Mouse (Mus musculus): ENCODE data around the gene Fmn2. TPM values are rescaled to one million over a fixed set of nuclear protein-coding genes. Genes with fewer than 3 reads are reported as not detected.

The Fmn2 gene
- total and polyA plus RNA-seq, 2 experiments = 0.02 to 0.18 TPM

GRCm38 (mm10) chr1:174670846-174671245 is 169.2 kb downstream of the Fmn2 start:
- DNase-seq (ENCODE audit: extremely low read depth, low read depth, low spot score) = no peak
- H3K27me3 ChIP-seq (ENCODE audit: control insufficient read depth, insufficient read depth, low read length) = no peaks in the 10 kb centered on the region
- no peak overlapping the region for H3K4me3 ChIP-seq (ENCODE audit: insufficient read depth, low read depth, low read length)
- TF ChIP-seq POLR2A (IDR thresholded peaks at IDR 0.05; ENCODE audit: extremely low read depth, insufficient read depth, low read length) = no peak
- no peak for TF ChIP-seq CTCF (IDR thresholded peaks at IDR 0.05; ENCODE audit: low read depth, low read length)
- H3K27ac ChIP-seq (replicated peaks; ENCODE audit: insufficient read depth, low read depth, low read length) = no peak overlapping the region
- WGBS = 93% methylated on average over 8 of the region's 8 CpGs
- H3K79me2 ChIP-seq (ENCODE audit: control insufficient read depth, insufficient read depth, low read length) = no peaks in the 10 kb centered on the region
- H3K4me1 ChIP-seq (ENCODE audit: control insufficient read depth, insufficient read depth, low read length) = no peaks in the 10 kb centered on the region
- no peaks in the 10 kb centered on the region for H3K36me3 ChIP-seq (ENCODE audit: control insufficient read depth, insufficient read depth, low read length)
- H3K9ac ChIP-seq (ENCODE audit: low read depth, low read length) = no peak overlapping the region

- H3K4me1 ChIP-seq (ENCODE audit: control insufficient read depth, insufficient read depth, low read length) = no peaks in the 10 kb centered on the region
- no peak for DNase-seq (ENCODE audit: extremely low read depth, low read depth, low spot score)
- WGBS = 60% methylated on average over 8 of the region's 8 CpGs
These were observed 173.0 kb downstream of the Fmn2 start for GRCm38 (mm10) chr1:174674586-174674985.

GRCm38 (mm10) chr1:174675316-174675715 is 173.7 kb downstream of the Fmn2 start:
- no peaks in the 10 kb centered on the region for H3K4me1 ChIP-seq (ENCODE audit: control insufficient read depth, insufficient read depth, low read length)
- no peak for DNase-seq (ENCODE audit: extremely low read depth, low read depth, low spot score)
- TF ChIP-seq POLR2A (IDR thresholded peaks at IDR 0.05; ENCODE audit: extremely low read depth, insufficient read depth, low read length) (no peak), CTCF (IDR thresholded peaks at IDR 0.05; ENCODE audit: low read depth, low read length) (no peak)
- WGBS = 86% methylated on average over 6 of the region's 6 CpGs
- no peaks in the 10 kb centered on the region for H3K36me3 ChIP-seq (ENCODE audit: control insufficient read depth, insufficient read depth, low read length)
- H3K27ac ChIP-seq (replicated peaks; ENCODE audit: insufficient read depth, low read depth, low read length) = no peak overlapping the region
- no peaks in the 10 kb centered on the region for H3K79me2 ChIP-seq (ENCODE audit: control insufficient read depth, insufficient read depth, low read length)
- H3K4me3 ChIP-seq (ENCODE audit: insufficient read depth, low read depth, low read length) = no peak overlapping the region
- H3K27me3 ChIP-seq (ENCODE audit: control insufficient read depth, insufficient read depth, low read length) = no peaks in the 10 kb centered on the region
- H3K9ac ChIP-seq (ENCODE audit: low read depth, low read length) = no peak overlapping the region

More at GRCm38 (mm10) chr1:174674586-174674985, 173.0 kb downstream of the Fmn2 start:
- Histone ChIP-seq H3K4me3 (ENCODE audit: insufficient read depth, low read depth, low read length) (no peak overlapping the region), H3K79me2 (ENCODE audit: control insufficient read depth, insufficient read depth, low read length) (no peaks in the 10 kb centered on the region), H3K9ac (ENCODE audit: low read depth, low read length) (no peak overlapping the region), H3K36me3 (ENCODE audit: control insufficient read depth, insufficient read depth, low read length) (no peaks in the 10 kb centered on the region), H3K27me3 (ENCODE audit: control insufficient read depth, insufficient read depth, low read length) (no peaks in the 10 kb centered on the region), H3K27ac (replicated peaks; ENCODE audit: insufficient read depth, low read depth, low read length) (no peak overlapping the region)
- TF ChIP-seq POLR2A (IDR thresholded peaks at IDR 0.05; ENCODE audit: extremely low read depth, insufficient read depth, low read length) (no peak), CTCF (IDR thresholded peaks at IDR 0.05; ENCODE audit: low read depth, low read length) (peak; percentile 25; the same call in 1 of the 2 replicates)

GRCm38 (mm10) chr1:174676187-174676586 is 174.6 kb downstream of the Fmn2 start:
- whole genome bisulfite sequencing = 95% methylated on average over 3 of the region's 3 CpGs
- H3K36me3 ChIP-seq (ENCODE audit: control insufficient read depth, insufficient read depth, low read length) = no peaks in the 10 kb centered on the region
- H3K27me3 ChIP-seq (ENCODE audit: control insufficient read depth, insufficient read depth, low read length) = no peaks in the 10 kb centered on the region
- no peak for DNase-seq (ENCODE audit: extremely low read depth, low read depth, low spot score)
- H3K79me2 ChIP-seq (ENCODE audit: control insufficient read depth, insufficient read depth, low read length) = no peaks in the 10 kb centered on the region
- TF ChIP-seq CTCF (IDR thresholded peaks at IDR 0.05; ENCODE audit: low read depth, low read length) (no peak), POLR2A (IDR thresholded peaks at IDR 0.05; ENCODE audit: extremely low read depth, insufficient read depth, low read length) (no peak)
- H3K4me3 ChIP-seq (ENCODE audit: insufficient read depth, low read depth, low read length) = no peak overlapping the region
- no peak overlapping the region for H3K27ac ChIP-seq (replicated peaks; ENCODE audit: insufficient read depth, low read depth, low read length)
- no peaks in the 10 kb centered on the region for H3K4me1 ChIP-seq (ENCODE audit: control insufficient read depth, insufficient read depth, low read length)
- no peak overlapping the region for H3K9ac ChIP-seq (ENCODE audit: low read depth, low read length)

- H3K9ac ChIP-seq (ENCODE audit: low read depth, low read length) = no peak overlapping the region
- 59% methylated on average over 4 of the region's 4 CpGs for WGBS
These were observed 175.6 kb downstream of the Fmn2 start for GRCm38 (mm10) chr1:174677211-174677610.

GRCm38 (mm10) chr1:174689301-174689700 is 187.7 kb downstream of the Fmn2 start:
- Histone ChIP-seq H3K4me1 (ENCODE audit: control insufficient read depth, insufficient read depth, low read length) (no peaks in the 10 kb centered on the region), H3K9ac (ENCODE audit: low read depth, low read length) (no peak overlapping the region), H3K36me3 (ENCODE audit: control insufficient read depth, insufficient read depth, low read length) (no peaks in the 10 kb centered on the region), H3K4me3 (ENCODE audit: insufficient read depth, low read depth, low read length) (no peak overlapping the region), H3K27ac (replicated peaks; ENCODE audit: insufficient read depth, low read depth, low read length) (no peak overlapping the region), H3K79me2 (ENCODE audit: control insufficient read depth, insufficient read depth, low read length) (no peaks in the 10 kb centered on the region), H3K27me3 (ENCODE audit: control insufficient read depth, insufficient read depth, low read length) (no peaks in the 10 kb centered on the region)
- 76% methylated on average over 2 of the region's 2 CpGs for WGBS
- DNase-seq (ENCODE audit: extremely low read depth, low read depth, low spot score) = no peak
- TF ChIP-seq POLR2A (IDR thresholded peaks at IDR 0.05; ENCODE audit: extremely low read depth, insufficient read depth, low read length) (no peak), CTCF (IDR thresholded peaks at IDR 0.05; ENCODE audit: low read depth, low read length) (no peak)

More at GRCm38 (mm10) chr1:174677211-174677610, 175.6 kb downstream of the Fmn2 start:
- no peaks in the 10 kb centered on the region for H3K4me1 ChIP-seq (ENCODE audit: control insufficient read depth, insufficient read depth, low read length)
- DNase-seq (ENCODE audit: extremely low read depth, low read depth, low spot score) = no peak
- H3K36me3 ChIP-seq (ENCODE audit: control insufficient read depth, insufficient read depth, low read length) = no peaks in the 10 kb centered on the region
- H3K27me3 ChIP-seq (ENCODE audit: control insufficient read depth, insufficient read depth, low read length) = no peaks in the 10 kb centered on the region
- no peak overlapping the region for H3K27ac ChIP-seq (replicated peaks; ENCODE audit: insufficient read depth, low read depth, low read length)
- H3K4me3 ChIP-seq (ENCODE audit: insufficient read depth, low read depth, low read length) = no peak overlapping the region
- H3K79me2 ChIP-seq (ENCODE audit: control insufficient read depth, insufficient read depth, low read length) = no peaks in the 10 kb centered on the region
- TF ChIP-seq CTCF (IDR thresholded peaks at IDR 0.05; ENCODE audit: low read depth, low read length) (no peak), POLR2A (IDR thresholded peaks at IDR 0.05; ENCODE audit: extremely low read depth, insufficient read depth, low read length) (no peak)
